Mouse (Mus musculus) ovary, postnatal 36 days (tissue): ENCODE data around the gene Nhsl1.
"Not testable (repeated sequence)": the region's sequence is repeated elsewhere in the genome, so short reads cannot be mapped to it uniquely, and the experiment has no call there.

Experiments
- DNase-seq: peaks from one replicate; pipeline ENCODE4 v3.0.0; 2022; ENCODE audit warnings: low spot score, mixed read lengths

The Nhsl1 gene

DNA sequence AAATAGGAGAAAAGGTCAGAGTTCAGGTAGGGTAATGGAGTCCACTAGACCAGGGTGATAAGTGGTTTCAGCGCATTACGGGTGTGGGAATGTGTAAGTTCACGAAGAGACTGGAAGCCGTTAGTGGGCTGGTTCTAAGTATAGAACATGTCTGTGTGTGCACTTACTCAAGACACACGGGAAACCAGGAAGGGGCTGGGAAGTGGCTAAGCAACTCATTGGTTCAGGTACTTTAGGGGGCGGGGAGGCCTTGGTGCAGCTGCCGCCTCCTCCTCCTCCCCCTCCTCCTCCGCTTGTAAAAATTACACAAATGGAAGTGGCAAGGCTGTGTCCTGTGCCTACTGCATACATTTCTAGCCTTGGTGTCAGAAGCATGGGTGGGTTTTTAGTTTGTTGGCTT lies 213.5 kb downstream of the Nhsl1 start:
- no peak for DNase-seq

- no peak for DNase-seq
Observed at GRCm38 (mm10) chr10:18536889-18537288, 218.1 kb downstream of the Nhsl1 start.

- DNase-seq: no peak
Observed at GRCm38 (mm10) chr10:18545309-18545708, 226.5 kb downstream of the Nhsl1 start.

DNA sequence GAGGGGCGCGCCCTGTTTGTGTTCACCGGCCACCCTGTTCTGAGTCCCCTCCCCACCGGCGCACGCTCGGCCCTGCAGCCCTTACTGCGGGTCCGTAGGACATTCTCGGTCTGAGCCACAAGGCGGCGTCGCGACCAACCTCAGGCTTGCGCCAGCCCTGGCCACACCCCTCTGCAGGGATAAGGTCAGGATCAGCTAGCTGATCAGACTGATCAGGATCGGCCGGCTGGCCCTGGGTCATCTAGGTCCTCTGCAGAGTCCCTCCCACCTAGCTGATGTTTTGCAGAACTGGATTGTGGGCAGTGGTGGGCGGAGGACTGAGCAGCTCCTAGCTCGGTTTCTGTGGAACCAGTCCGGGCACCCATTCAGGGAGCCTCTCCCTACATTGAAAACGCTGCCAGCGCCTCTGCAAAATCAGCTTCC lies 227.0 kb downstream of the Nhsl1 start, which contains the start of gene Hebp2:
Hebp2 (minus strand) TSS at position 264 of the 423 bp plus-strand sequence.
- peak; percentile 73 for DNase-seq

DNA sequence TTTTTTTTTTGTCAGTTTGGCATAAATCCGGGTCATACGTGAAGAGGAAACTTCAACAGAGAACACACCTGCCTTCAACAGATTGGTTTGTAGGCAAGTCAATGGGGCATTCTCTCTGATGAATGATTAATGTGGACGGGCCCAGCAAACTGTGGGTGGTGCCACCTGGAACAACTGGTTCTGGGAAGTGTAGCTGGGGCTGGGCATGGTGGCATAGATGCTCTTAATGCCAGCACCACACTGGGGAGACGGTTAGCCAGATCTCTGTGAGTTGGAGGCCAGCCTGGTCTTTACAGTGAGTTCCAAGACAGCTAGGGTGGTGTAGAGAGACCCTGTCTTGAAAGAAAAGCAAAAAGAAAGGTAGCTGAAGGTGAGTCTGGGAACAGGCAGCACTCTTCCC lies 228.6 kb downstream of the Nhsl1 start:
- DNase-seq: no peak

GRCm38 (mm10) chr10:18549321-18550216 lies 230.8 kb downstream of the Nhsl1 start:
- no peak for DNase-seq

DNA sequence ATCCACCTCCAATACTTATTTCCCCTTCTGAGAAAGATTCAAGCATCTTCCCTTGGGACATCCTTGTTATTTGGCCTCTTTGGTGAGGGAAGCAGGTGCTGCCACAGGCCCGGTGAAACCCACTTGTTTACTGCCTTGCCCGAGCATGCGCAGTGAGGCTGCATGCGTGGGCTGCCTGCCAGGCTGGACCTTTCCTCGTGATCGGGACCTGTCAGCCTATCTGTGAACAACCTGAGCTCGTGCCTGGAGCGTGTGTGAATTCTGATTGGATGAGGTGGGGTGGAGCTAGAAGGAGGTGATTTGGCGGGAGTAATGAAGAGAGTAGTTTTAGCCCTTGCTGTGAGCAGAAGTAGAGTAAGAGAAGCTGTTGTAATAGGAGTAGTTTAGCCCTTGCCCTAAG lies 240.3 kb downstream of the Nhsl1 start:
- DNase-seq: not testable (repeated sequence)

- DNase-seq: no peak
Observed at GRCm38 (mm10) chr10:18561445-18561844, 242.7 kb downstream of the Nhsl1 start.

DNA sequence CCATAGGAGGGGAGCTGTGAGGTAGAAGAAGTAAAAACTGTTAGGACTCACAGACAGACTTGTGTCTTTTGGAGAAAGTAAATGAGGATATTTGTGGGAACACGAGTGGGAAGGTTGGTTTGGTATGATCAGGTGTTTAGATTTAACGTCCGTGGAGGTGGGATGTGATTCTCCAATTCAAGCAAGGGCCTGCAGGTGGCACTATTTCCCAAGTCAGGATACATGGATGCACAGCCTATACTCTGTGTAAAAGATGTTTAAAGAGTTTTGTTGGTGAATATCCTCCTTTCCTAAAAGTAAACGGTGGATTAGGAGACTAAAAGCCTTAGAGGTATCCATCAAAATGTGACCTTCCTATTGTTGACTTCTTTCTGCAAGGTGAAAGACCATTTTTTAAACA lies 244.2 kb downstream of the Nhsl1 start:
- peak; percentile 25 for DNase-seq

DNA sequence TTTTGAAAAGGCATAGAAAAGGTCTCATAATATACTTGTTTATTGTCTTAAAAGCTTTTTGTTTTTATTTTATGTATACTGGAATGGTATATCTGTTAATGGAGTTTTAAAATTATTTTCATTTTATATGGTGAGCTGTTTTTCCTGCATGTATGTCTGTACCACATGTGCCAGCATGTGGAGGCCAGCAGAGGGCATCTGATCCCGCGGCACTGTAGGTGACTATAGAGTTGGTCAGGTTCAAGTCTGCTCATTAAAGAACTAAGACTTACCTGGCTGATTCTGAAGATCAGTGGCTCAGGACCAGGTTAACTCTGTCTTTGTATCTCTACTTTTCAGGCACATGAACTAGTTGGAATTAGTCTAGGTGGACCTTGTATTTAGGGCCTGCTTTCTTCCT lies 253.8 kb downstream of the Nhsl1 start:
- DNase-seq: no peak
